Mouse (Mus musculus): ENCODE measurements around the gene Ldhal6b.

GRCm38 (mm10) chr17:5439831-5440158 is 21.2 kb upstream of the Ldhal6b start:
- TF ChIP-seq POLR2A (IDR thresholded peaks at IDR 0.05; ENCODE audit: insufficient read depth, low read length) (no peak), EP300 (IDR thresholded peaks at IDR 0.05; ENCODE audit: insufficient read depth, low read depth, low read length) (no peak)

All from ES-Bruce4 (cell line).